Mouse (Mus musculus): Measurements from ENCODE around the gene Dram2. TPM values are rescaled to one million over a fixed set of nuclear protein-coding genes. Genes with fewer than 3 reads are reported as not detected.

Dram2 gene
- 59.7 and 64.9 TPM in 2 replicates for polyA plus RNA-seq (2014; fragmentation: Nextera tagmentation; extraction: Ambion mirVana)

- no peaks in the 10 kb centered on the region for H3K27me3 ChIP-seq (ENCODE audit: control insufficient read depth, insufficient read depth, low read length)
- peak within 1 kb of the TSS; percentile 77 for H3K4me3 ChIP-seq (ENCODE audit: low read depth, low read length)
- H3K36me3 ChIP-seq (ENCODE audit: control insufficient read depth, insufficient read depth, low read length), result no peaks in the 10 kb centered on the region; the same call in 1 of the 2 replicates
- peak; percentile 95 for ATAC-seq (replicated peaks; ENCODE audit: insufficient number of reproducible peaks, low FRiP score, low TSS enrichment)
- peak within 1 kb of the TSS; percentile 94 for H3K9ac ChIP-seq (ENCODE audit: low read depth, low read length)
- peak within 1 kb of the TSS; percentile 98 for H3K27ac ChIP-seq (ENCODE audit: low read depth, low read length)
- no peaks in the 10 kb centered on the region for H3K9me3 ChIP-seq (replicated peaks; ENCODE audit: control insufficient read depth, low read length)
- H3K4me1 ChIP-seq (ENCODE audit: control insufficient read depth, insufficient read depth, low read length), result peaks cover 9% of the 10 kb centered on the region; the same call in 1 of the 2 replicates
- H3K4me2 ChIP-seq, result peak within 1 kb of the TSS; percentile 78
- under 1% methylated on average over 60 of the region's 63 CpGs for WGBS (ENCODE audit: insufficient replicate concordance)
Observed at GRCm38 (mm10) chr3:106547171-106547923, at the start of gene Dram2, which contains the start of gene Cept1. TSS of gene Dram2 (plus strand) at chr3:106547798. TSS of gene Cept1 (minus strand) at chr3:106547802.

- Histone ChIP-seq H3K4me1 (ENCODE audit: control insufficient read depth, insufficient read depth, low read length) (no peaks in the 10 kb centered on the region; the same call in 1 of the 2 replicates), H3K9me3 (replicated peaks; ENCODE audit: control insufficient read depth, low read length) (no peaks in the 10 kb centered on the region), H3K4me2 (no peak overlapping the region), H3K9ac (ENCODE audit: low read depth, low read length) (no peak overlapping the region), H3K36me3 (ENCODE audit: control insufficient read depth, insufficient read depth, low read length) (no peaks in the 10 kb centered on the region), H3K4me3 (ENCODE audit: low read depth, low read length) (no peak overlapping the region), H3K27ac (ENCODE audit: low read depth, low read length) (no peak overlapping the region), H3K27me3 (ENCODE audit: control insufficient read depth, insufficient read depth, low read length) (no peaks in the 10 kb centered on the region)
- ATAC-seq (replicated peaks; ENCODE audit: insufficient number of reproducible peaks, low FRiP score, low TSS enrichment), result no peak
- 83% methylated on average over 2 of the region's 2 CpGs for WGBS (ENCODE audit: insufficient replicate concordance)
Observed at GRCm38 (mm10) chr3:106500510-106500909, 47.1 kb upstream of the Dram2 start.

- H3K27ac ChIP-seq (ENCODE audit: low read depth, low read length), result no peak overlapping the region
- no peak overlapping the region for H3K4me2 ChIP-seq
- no peak overlapping the region for H3K4me3 ChIP-seq (ENCODE audit: low read depth, low read length)
- H3K9me3 ChIP-seq (replicated peaks; ENCODE audit: control insufficient read depth, low read length), result no peaks in the 10 kb centered on the region
- H3K9ac ChIP-seq (ENCODE audit: low read depth, low read length), result no peak overlapping the region
- no peak for ATAC-seq (replicated peaks; ENCODE audit: insufficient number of reproducible peaks, low FRiP score, low TSS enrichment)
- no peaks in the 10 kb centered on the region for H3K36me3 ChIP-seq (ENCODE audit: control insufficient read depth, insufficient read depth, low read length)
- H3K27me3 ChIP-seq (ENCODE audit: control insufficient read depth, insufficient read depth, low read length), result no peaks in the 10 kb centered on the region
- H3K4me1 ChIP-seq (ENCODE audit: control insufficient read depth, insufficient read depth, low read length), result no peaks in the 10 kb centered on the region
- 79% methylated on average over 2 of the region's 2 CpGs for WGBS (ENCODE audit: insufficient replicate concordance)
Observed at GRCm38 (mm10) chr3:106502892-106503291, 44.7 kb upstream of the Dram2 start.

- Histone ChIP-seq H3K4me1 (ENCODE audit: control insufficient read depth, insufficient read depth, low read length) (no peaks in the 10 kb centered on the region), H3K27ac (ENCODE audit: low read depth, low read length) (no peak overlapping the region), H3K9me3 (replicated peaks; ENCODE audit: control insufficient read depth, low read length) (no peaks in the 10 kb centered on the region), H3K9ac (ENCODE audit: low read depth, low read length) (no peak overlapping the region), H3K4me3 (ENCODE audit: low read depth, low read length) (no peak overlapping the region), H3K27me3 (ENCODE audit: control insufficient read depth, insufficient read depth, low read length) (no peaks in the 10 kb centered on the region), H3K4me2 (no peak overlapping the region), H3K36me3 (ENCODE audit: control insufficient read depth, insufficient read depth, low read length) (no peaks in the 10 kb centered on the region)
- no peak for ATAC-seq (replicated peaks; ENCODE audit: insufficient number of reproducible peaks, low FRiP score, low TSS enrichment)
- 73% methylated on average over 1 of the region's 1 CpGs for WGBS (ENCODE audit: insufficient replicate concordance)
Observed at GRCm38 (mm10) chr3:106510669-106511068, 36.9 kb upstream of the Dram2 start.

GRCm38 (mm10) chr3:106515016-106515415 is 32.6 kb upstream of the Dram2 start:
- H3K9me3 ChIP-seq (replicated peaks; ENCODE audit: control insufficient read depth, low read length), result no peaks in the 10 kb centered on the region
- no peak for ATAC-seq (replicated peaks; ENCODE audit: insufficient number of reproducible peaks, low FRiP score, low TSS enrichment)
- no peak overlapping the region for H3K27ac ChIP-seq (ENCODE audit: low read depth, low read length)
- H3K4me2 ChIP-seq, result no peak overlapping the region
- H3K4me3 ChIP-seq (ENCODE audit: low read depth, low read length), result no peak overlapping the region
- no peaks in the 10 kb centered on the region for H3K36me3 ChIP-seq (ENCODE audit: control insufficient read depth, insufficient read depth, low read length)
- 81% methylated on average over 6 of the region's 6 CpGs for WGBS (ENCODE audit: insufficient replicate concordance)
- no peak overlapping the region for H3K9ac ChIP-seq (ENCODE audit: low read depth, low read length)
- H3K27me3 ChIP-seq (ENCODE audit: control insufficient read depth, insufficient read depth, low read length), result no peaks in the 10 kb centered on the region
- no peaks in the 10 kb centered on the region for H3K4me1 ChIP-seq (ENCODE audit: control insufficient read depth, insufficient read depth, low read length)

GRCm38 (mm10) chr3:106522730-106523129 is 24.9 kb upstream of the Dram2 start:
- Histone ChIP-seq H3K9ac (ENCODE audit: low read depth, low read length) (no peak overlapping the region), H3K27ac (ENCODE audit: low read depth, low read length) (no peak overlapping the region), H3K4me2 (no peak overlapping the region), H3K4me3 (ENCODE audit: low read depth, low read length) (no peak overlapping the region), H3K27me3 (ENCODE audit: control insufficient read depth, insufficient read depth, low read length) (no peaks in the 10 kb centered on the region), H3K36me3 (ENCODE audit: control insufficient read depth, insufficient read depth, low read length) (no peaks in the 10 kb centered on the region), H3K4me1 (ENCODE audit: control insufficient read depth, insufficient read depth, low read length) (no peaks in the 10 kb centered on the region), H3K9me3 (replicated peaks; ENCODE audit: control insufficient read depth, low read length) (no peaks in the 10 kb centered on the region)
- no peak for ATAC-seq (replicated peaks; ENCODE audit: insufficient number of reproducible peaks, low FRiP score, low TSS enrichment)
- 94% methylated on average over 1 of the region's 1 CpGs for WGBS (ENCODE audit: insufficient replicate concordance)

- 86% methylated on average over 2 of the region's 2 CpGs for WGBS (ENCODE audit: insufficient replicate concordance)
- no peak for ATAC-seq (replicated peaks; ENCODE audit: insufficient number of reproducible peaks, low FRiP score, low TSS enrichment)
- Histone ChIP-seq H3K9me3 (replicated peaks; ENCODE audit: control insufficient read depth, low read length) (no peaks in the 10 kb centered on the region), H3K9ac (ENCODE audit: low read depth, low read length) (no peak overlapping the region), H3K4me2 (no peak overlapping the region), H3K27ac (ENCODE audit: low read depth, low read length) (no peak overlapping the region), H3K4me3 (ENCODE audit: low read depth, low read length) (no peak overlapping the region), H3K27me3 (ENCODE audit: control insufficient read depth, insufficient read depth, low read length) (no peaks in the 10 kb centered on the region), H3K36me3 (ENCODE audit: control insufficient read depth, insufficient read depth, low read length) (no peaks in the 10 kb centered on the region), H3K4me1 (ENCODE audit: control insufficient read depth, insufficient read depth, low read length) (no peaks in the 10 kb centered on the region)
Observed at GRCm38 (mm10) chr3:106526411-106526810, 21.2 kb upstream of the Dram2 start.

GRCm38 (mm10) chr3:106528032-106528431 is 19.6 kb upstream of the Dram2 start:
- Histone ChIP-seq H3K36me3 (ENCODE audit: control insufficient read depth, insufficient read depth, low read length) (no peaks in the 10 kb centered on the region), H3K9ac (ENCODE audit: low read depth, low read length) (no peak overlapping the region), H3K4me1 (ENCODE audit: control insufficient read depth, insufficient read depth, low read length) (no peaks in the 10 kb centered on the region), H3K4me2 (no peak overlapping the region), H3K9me3 (replicated peaks; ENCODE audit: control insufficient read depth, low read length) (no peaks in the 10 kb centered on the region), H3K27me3 (ENCODE audit: control insufficient read depth, insufficient read depth, low read length) (no peaks in the 10 kb centered on the region), H3K4me3 (ENCODE audit: low read depth, low read length) (no peak overlapping the region), H3K27ac (ENCODE audit: low read depth, low read length) (no peak overlapping the region)
- 89% methylated on average over 2 of the region's 2 CpGs for WGBS (ENCODE audit: insufficient replicate concordance)
- no peak for ATAC-seq (replicated peaks; ENCODE audit: insufficient number of reproducible peaks, low FRiP score, low TSS enrichment)

- no peak for ATAC-seq (replicated peaks; ENCODE audit: insufficient number of reproducible peaks, low FRiP score, low TSS enrichment)
- no peaks in the 10 kb centered on the region for H3K27me3 ChIP-seq (ENCODE audit: control insufficient read depth, insufficient read depth, low read length)
- no peak overlapping the region for H3K4me2 ChIP-seq
- WGBS (ENCODE audit: insufficient replicate concordance), result 89% methylated on average over 2 of the region's 2 CpGs
- no peaks in the 10 kb centered on the region for H3K9me3 ChIP-seq (replicated peaks; ENCODE audit: control insufficient read depth, low read length)
- H3K27ac ChIP-seq (ENCODE audit: low read depth, low read length), result no peak overlapping the region
- H3K36me3 ChIP-seq (ENCODE audit: control insufficient read depth, insufficient read depth, low read length), result peaks cover 3% of the 10 kb centered on the region; the same call in 1 of the 2 replicates
- H3K4me1 ChIP-seq (ENCODE audit: control insufficient read depth, insufficient read depth, low read length), result no peaks in the 10 kb centered on the region
- H3K9ac ChIP-seq (ENCODE audit: low read depth, low read length), result no peak overlapping the region
- H3K4me3 ChIP-seq (ENCODE audit: low read depth, low read length), result no peak overlapping the region
Observed at GRCm38 (mm10) chr3:106533277-106533676, 14.3 kb upstream of the Dram2 start.

All from heart, embryonic 11.5 days (tissue).